Mouse (Mus musculus) CH12.LX (cell line): Measurements from ENCODE around the gene Bves. TPM values are rescaled to one million over a fixed set of nuclear protein-coding genes. Genes with fewer than 3 reads are reported as not detected.

Experiments
- DNase-seq: peaks from one replicate; pipeline ENCODE4 v3.0.0-alpha.2; 2013; ENCODE audit errors: extremely low read depth
- H3K27ac ChIP-seq: 2 replicates; pipeline ENCODE4 v1.5.1; 2012; ENCODE audit warnings: low read depth, mild to moderate bottlenecking, control low read depth, moderate library complexity; ENCODE audit not compliant: insufficient read depth
- H3K27me3 ChIP-seq: replicated peaks from 2 replicates; pipeline ENCODE3; 2012; ENCODE audit warnings: inconsistent platforms
- H3K36me3 ChIP-seq, 2 experiments: replicated peaks in 1 of 2; 2 replicates each; pipeline versions ENCODE3 to v1.6.1; 2012; ENCODE audit warnings: inconsistent platforms in 1 of 2, low read length in 1 of 2, mild to moderate bottlenecking in 1 of 2, mixed read lengths in 1 of 2, moderate library complexity in 1 of 2; ENCODE audit not compliant: control insufficient read depth in 1 of 2, insufficient read depth in 1 of 2
- H3K4me1 ChIP-seq, 2 experiments: 2 replicates each; pipeline ENCODE4 v1.6.1; 2012; ENCODE audit warnings: inconsistent platforms in 1 of 2, moderate library complexity in 1 of 2; ENCODE audit not compliant: insufficient read depth in 2 of 2, control insufficient read depth in 1 of 2
- H3K4me2 ChIP-seq: 2 replicates; pipeline ENCODE4 v1.6.1; 2012; ENCODE audit warnings: low read depth, mild to moderate bottlenecking, control low read depth; ENCODE audit not compliant: poor library complexity, insufficient read depth, severe bottlenecking
- H3K4me3 ChIP-seq, 3 experiments: fragments of 150-350 bp in 1 of 3; sonication (generic) in 1 of 3; replicated peaks in 1 of 3; 2 replicates each; pipeline versions ENCODE3 to v1.5.1; 2011 to 2012; ENCODE audit warnings: low read depth in 2 of 3, low read length in 2 of 3, mild to moderate bottlenecking in 2 of 3, moderate library complexity in 2 of 3, control low read depth in 1 of 3, improper control_type of control experiment in 1 of 3, inconsistent platforms in 1 of 3, mixed read lengths in 1 of 3; ENCODE audit not compliant: poor library complexity in 1 of 3
- H3K79me2 ChIP-seq: replicated peaks from 2 replicates; pipeline ENCODE4 v1.6.1; 2012; ENCODE audit warnings: mild to moderate bottlenecking, moderate library complexity; ENCODE audit not compliant: control insufficient read depth, poor library complexity, insufficient read depth, severe bottlenecking; ENCODE audit errors: extremely low read depth
- H3K9ac ChIP-seq: 2 replicates; pipeline ENCODE4 v1.6.1; 2012; ENCODE audit warnings: low read depth, mild to moderate bottlenecking, control low read depth, moderate library complexity; ENCODE audit not compliant: insufficient read depth
- H3K9me3 ChIP-seq: replicated peaks from 2 replicates; pipeline ENCODE3; 2012; ENCODE audit warnings: low read length, inconsistent platforms, mixed read lengths
- BHLHE40 ChIP-seq: IDR thresholded peaks from 2 replicates; pipeline ENCODE4 v1.6.1; 2011; ENCODE audit warnings: mild to moderate bottlenecking, low read depth, low read length, improper control_type of control experiment
- CHD1 ChIP-seq: IDR thresholded peaks from 2 replicates; pipeline ENCODE4 v1.6.1; 2012; ENCODE audit warnings: low read depth, low read length, improper control_type of control experiment, inconsistent platforms
- CTCF ChIP-seq, 2 experiments: IDR thresholded peaks in 1 of 2; conservative IDR thresholded peaks in 1 of 2; 2 replicates each; pipeline ENCODE4 v1.5.1; 2011 to 2012; ENCODE audit warnings: low read depth in 2 of 2, low read length in 2 of 2, improper control_type of control experiment in 1 of 2, inconsistent platforms in 1 of 2, mild to moderate bottlenecking in 1 of 2, moderate library complexity in 1 of 2
- GABPA ChIP-seq: IDR thresholded peaks from 2 replicates; pipeline ENCODE4 v1.6.1; 2012; ENCODE audit warnings: low read depth, low read length, improper control_type of control experiment, inconsistent platforms; ENCODE audit not compliant: insufficient replicate concordance
- JUN ChIP-seq: IDR thresholded peaks from 2 replicates; pipeline ENCODE4 v1.6.1; 2011; ENCODE audit warnings: low read depth, mild to moderate bottlenecking, low read length, improper control_type of control experiment, moderate library complexity; ENCODE audit not compliant: insufficient read depth
- MAFK ChIP-seq: IDR thresholded peaks from 2 replicates; pipeline ENCODE4 v1.6.1; 2011; ENCODE audit warnings: low read length, improper control_type of control experiment; ENCODE audit not compliant: insufficient replicate concordance
- MEF2A ChIP-seq: IDR thresholded peaks from 2 replicates; pipeline ENCODE4 v1.6.1; 2014; ENCODE audit warnings: low read depth, mild to moderate bottlenecking, inconsistent platforms, low read length, improper control_type of control experiment, borderline replicate concordance
- PAX5 ChIP-seq: IDR thresholded peaks from 2 replicates; pipeline ENCODE4 v1.6.1; 2012; ENCODE audit warnings: low read length, inconsistent platforms, mixed read lengths
- POLR2A ChIP-seq: IDR thresholded peaks from 2 replicates; pipeline ENCODE4 v1.6.1; 2011; ENCODE audit warnings: low read depth, mild to moderate bottlenecking, improper control_type of control experiment, low read length
- POLR2AphosphoS2 ChIP-seq: IDR thresholded peaks from 2 replicates; pipeline ENCODE4 v1.6.1; 2011; ENCODE audit warnings: low read depth, low read length, improper control_type of control experiment
- RAD21 ChIP-seq: IDR thresholded peaks from 2 replicates; pipeline ENCODE4 v1.6.1; 2011; ENCODE audit warnings: low read depth, mild to moderate bottlenecking, low read length, improper control_type of control experiment, moderate library complexity
- RCOR1 ChIP-seq: conservative IDR thresholded peaks from 2 replicates; pipeline ENCODE4 v1.6.1; 2012; ENCODE audit warnings: low read depth, mild to moderate bottlenecking, inconsistent platforms, low read length, improper control_type of control experiment
- SIN3A ChIP-seq: IDR thresholded peaks from 2 replicates; pipeline ENCODE4 v1.6.1; 2012; ENCODE audit warnings: low read length, improper control_type of control experiment, inconsistent platforms
- SMC3 ChIP-seq: IDR thresholded peaks from 2 replicates; pipeline ENCODE4 v1.6.1; 2011; ENCODE audit warnings: low read depth, low read length, improper control_type of control experiment
- USF1 ChIP-seq: IDR thresholded peaks from 2 replicates; pipeline ENCODE4 v1.6.1; 2014; ENCODE audit warnings: low read depth, mild to moderate bottlenecking, inconsistent platforms, low read length, improper control_type of control experiment
- USF2 ChIP-seq: conservative IDR thresholded peaks from 2 replicates; pipeline ENCODE4 v1.6.1; 2011; ENCODE audit warnings: low read depth, low read length, improper control_type of control experiment
- ZMIZ1 ChIP-seq: IDR thresholded peaks from 2 replicates; pipeline ENCODE4 v1.6.1; 2012; ENCODE audit warnings: low read depth, mild to moderate bottlenecking, inconsistent platforms, low read length, improper control_type of control experiment
- dilution Hi-C: fragments of 300-500 bp; cut with MboI; formaldehyde crosslinking; loops from 2 replicates; pipeline ENCODE4 v1.14.3; 2020; ENCODE audit warnings: low sequenced_read_pairs; ENCODE audit not compliant: extremely low pct_unique_long_range_greater_than_20kb, extremely low pct_ligation_motif_present
- in situ Hi-C: fragments of 300-500 bp; cut with MboI; formaldehyde crosslinking; loops from 3 replicates; pipeline ENCODE4 v1.14.3; 2019; ENCODE audit warnings: low sequenced_read_pairs, low pct_ligation_motif_present, low pct_unique_long_range_greater_than_20kb, mixed read lengths
- polyA plus RNA-seq: library from polyadenylated mRNA; unstranded; fragments of >175 nt; gene quantifications from 2 replicates; pipeline ENCODE4 v1.2.1, GENCODE M21; 2012; ENCODE audit warnings: low read depth; ENCODE audit not compliant: insufficient read length
- total RNA-seq, 2 experiments: library from RNA; depleted of rRNA; stranded (reverse); fragments of 300-350 nt in 1 of 2; fragments of >200 nt in 1 of 2; gene quantifications; 2 replicates each; pipeline ENCODE4 v1.2.3; 2012 to 2014

The Bves gene
- total and polyA plus RNA-seq, 3 experiments = not detected

- Histone ChIP-seq H3K9me3 (no peaks in the 10 kb centered on the region), H3K36me3 (peaks cover 5 to 6% of the 10 kb centered on the region in 2 experiments)
- TF ChIP-seq ZMIZ1 (no peak), POLR2AphosphoS2 (no peak), USF1 (no peak), RAD21 (peak; percentile 66), PAX5 (no peak), SMC3 (peak; percentile 51), SIN3A (no peak), RCOR1 (no peak), POLR2A (no peak), BHLHE40 (no peak), JUN (no peak), CTCF (conservative IDR thresholded peaks at IDR 0.05 in 1 of 2, IDR thresholded peaks at IDR 0.05 in 1 of 2; ENCODE audit: low read depth in 2 of 2, low read length in 2 of 2) (peak in 1 of 2 experiments; percentile 62; a peak in 2 of 4 replicates), MEF2A (no peak), MAFK (no peak)
- TF ChIP-seq, all 38 proteins: peak for 3
- Histone ChIP-seq H3K79me2 (no peaks in the 10 kb centered on the region), H3K4me3 (no peak overlapping the region), H3K4me1 (no peaks in the 10 kb centered on the region), H3K9ac (no peak overlapping the region), H3K4me2 (no peak overlapping the region), H3K27me3 (no peaks in the 10 kb centered on the region), H3K27ac (no peak overlapping the region)
- in situ Hi-C loops = loop anchor here (25.0 kb wide), 1 partner anchor 280 kb away; no protein-coding TSS in a partner anchor
- peak; percentile 17 for DNase-seq
- dilution Hi-C loops = no loop called here
These were observed 46.5 kb downstream of the Bves start for GRCm38 (mm10) chr10:45381937-45382636.

GRCm38 (mm10) chr10:45382637-45382958 is 47.0 kb downstream of the Bves start:
- TF ChIP-seq JUN (no peak), CHD1 (no peak), SIN3A (no peak), GABPA (no peak), RAD21 (no peak), BHLHE40 (no peak), PAX5 (no peak), USF2 (no peak)
- Histone ChIP-seq H3K9me3 (no peaks in the 10 kb centered on the region), H3K4me1 (no peaks in the 10 kb centered on the region), H3K79me2 (no peaks in the 10 kb centered on the region), H3K36me3 (peaks cover 5 to 6% of the 10 kb centered on the region in 2 experiments), H3K4me2 (no peak overlapping the region), H3K27me3 (no peaks in the 10 kb centered on the region), H3K27ac (no peak overlapping the region), H3K9ac (no peak overlapping the region), H3K4me3 (no peak overlapping the region)
- in situ Hi-C loops = loop anchor here (25.0 kb wide), 1 partner anchor 280 kb away; no protein-coding TSS in a partner anchor
- dilution Hi-C loops = no loop called here
- no peak for DNase-seq
